Mouse (Mus musculus) right cerebral cortex, postnatal 10 days (tissue): ENCODE measurements at regions not wholly inside any gene's neighbourhood (a gene's known extent, or its start where the extent isn't known, plus 50 kb on each side); places are given as distances from the start of the nearest gene placed in this dataset.
"Not testable (repeated sequence)": the region's sequence is repeated elsewhere in the genome, so short reads cannot be mapped to it uniquely, and the experiment has no call there.

ENCODE experiments used
- DNase-seq, 2 experiments: peaks; one replicate each; pipeline ENCODE4 v3.0.0; 2021; ENCODE audit warnings: low spot score in 2 of 2

GRCm38 (mm10) chr1:5220668-5221408 is 413.1 kb downstream of the Gm37988 start:
- no peak for DNase-seq

- no peak for DNase-seq
Measured at GRCm38 (mm10) chr1:5227866-5228265, 420.2 kb downstream of the Gm37988 start.

GRCm38 (mm10) chr1:5231218-5231617 is 423.5 kb downstream of the Gm37988 start:
- no peak for DNase-seq

GRCm38 (mm10) chr1:5231961-5232846 is 424.5 kb downstream of the Gm37988 start:
- DNase-seq, result no peak

- no peak for DNase-seq
Measured at GRCm38 (mm10) chr1:5232847-5233245, 425.2 kb downstream of the Gm37988 start.

GRCm38 (mm10) chr1:5243186-5243585 is 435.5 kb downstream of the Gm37988 start:
- peak; percentile 31 to 34 for DNase-seq

- not testable (repeated sequence) for DNase-seq
Measured at GRCm38 (mm10) chr1:5260874-5261273, 453.2 kb downstream of the Gm37988 start.

- not testable (repeated sequence) for DNase-seq
Measured at GRCm38 (mm10) chr1:5261297-5261696, 453.6 kb downstream of the Gm37988 start.

- no peak for DNase-seq
Measured at GRCm38 (mm10) chr1:5273938-5274337, 466.2 kb downstream of the Gm37988 start.

- DNase-seq, result no peak
Measured at GRCm38 (mm10) chr1:5294570-5294969, 486.9 kb downstream of the Gm37988 start.

GRCm38 (mm10) chr1:5297627-5298026 is 489.9 kb downstream of the Gm37988 start:
- DNase-seq, result no peak

- DNase-seq, result no peak
Measured at GRCm38 (mm10) chr1:5311656-5312055, 504.0 kb downstream of the Gm37988 start.

GRCm38 (mm10) chr1:5315839-5316238 is 508.1 kb downstream of the Gm37988 start:
- peak in 1 of 2 experiments; percentile 31 for DNase-seq

- DNase-seq, result no peak
Measured at GRCm38 (mm10) chr1:5317088-5317487, 509.4 kb downstream of the Gm37988 start.

- no peak for DNase-seq
Measured at GRCm38 (mm10) chr1:5326311-5326710, 518.6 kb downstream of the Gm37988 start.
